Mouse (Mus musculus): Measurements from ENCODE around the gene Thap11.

DNA sequence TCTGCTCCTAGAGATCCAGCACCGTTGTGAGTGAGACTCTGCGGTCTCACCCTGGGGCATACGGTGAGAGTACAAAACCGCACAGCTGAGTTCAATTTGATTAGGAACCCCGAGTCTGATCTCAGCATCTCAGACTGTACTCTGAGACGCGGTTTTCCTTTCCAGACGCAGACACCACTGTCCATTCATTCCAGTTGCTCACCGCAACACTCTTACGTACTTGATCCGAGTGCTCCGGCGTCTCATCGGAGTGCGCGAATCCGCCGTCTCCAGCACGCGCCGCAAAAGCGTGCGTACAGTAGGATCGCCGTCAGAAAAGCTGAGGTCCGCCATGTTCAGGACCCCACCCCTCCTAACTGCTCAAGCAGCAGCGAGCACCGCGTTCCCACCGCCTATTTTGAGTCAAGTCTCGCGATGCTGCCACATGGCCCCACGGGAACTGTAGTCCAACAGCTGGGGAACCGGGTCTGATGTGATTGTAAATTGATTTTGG lies 3.2 kb upstream of the Thap11 start:
- TF ChIP-seq POLR2AphosphoS2 (IDR thresholded peaks at IDR 0.05; ENCODE audit: low read depth, low read length) = peak; percentile 69; the same call in 1 of the 2 replicates
- TF ChIP-seq CTCF (conservative IDR thresholded peaks at IDR 0.05 in 1 of 2, IDR thresholded peaks at IDR 0.05 in 1 of 2; ENCODE audit: low read depth in 2 of 2, low read length in 2 of 2) = no peak
- TF ChIP-seq JUND (conservative IDR thresholded peaks at IDR 0.05; ENCODE audit: low read depth, low read length) = no peak
- peak; percentile 84 for TF ChIP-seq TCF12 (IDR thresholded peaks at IDR 0.05; ENCODE audit: low read depth, low read length)
- no peak for TF ChIP-seq JUN (IDR thresholded peaks at IDR 0.05; ENCODE audit: insufficient read depth, low read depth, low read length)
- TF ChIP-seq CHD2 (IDR thresholded peaks at IDR 0.05; ENCODE audit: low read length) = peak; percentile 100
- TF ChIP-seq E2F4 (IDR thresholded peaks at IDR 0.05; ENCODE audit: insufficient replicate concordance, low read depth, low read length) = no peak
- TF ChIP-seq ZC3H11A (IDR thresholded peaks at IDR 0.05; ENCODE audit: low read depth, low read length) = no peak
- peak; percentile 92 for TF ChIP-seq POLR2A (IDR thresholded peaks at IDR 0.05; ENCODE audit: low read depth, low read length)
- TF ChIP-seq RCOR1 (conservative IDR thresholded peaks at IDR 0.05; ENCODE audit: low read depth, low read length) = no peak
- no peak for TF ChIP-seq ZKSCAN1 (IDR thresholded peaks at IDR 0.05; ENCODE audit: borderline replicate concordance, low read depth, low read length)
- peak; percentile 99 for TF ChIP-seq HCFC1 (IDR thresholded peaks at IDR 0.05; ENCODE audit: low read depth, low read length)
- TF ChIP-seq MYC (IDR thresholded peaks at IDR 0.05; ENCODE audit: low read depth, low read length) = peak; percentile 87
- no peak for TF ChIP-seq USF1 (IDR thresholded peaks at IDR 0.05; ENCODE audit: low read depth, low read length)
